Mouse (Mus musculus) urinary bladder, postnatal 14 days (tissue): ENCODE data around the gene Slc25a15.

Experiments used
- DNase-seq: peaks from one replicate; pipeline ENCODE4 v3.0.0; 2021; ENCODE audit warnings: low spot score

Slc25a15 gene

GRCm38 (mm10) chr8:22398142-22398951 is at the start of gene Slc25a15:
TSS of gene Slc25a15 (minus strand) at chr8:22398597.
- DNase-seq = peak; percentile 91

- DNase-seq = no peak
Observed at GRCm38 (mm10) chr8:22411971-22412370, 13.6 kb upstream of the Slc25a15 start.

- peak; percentile 79 for DNase-seq
Observed at GRCm38 (mm10) chr8:22411282-22411702, 12.9 kb upstream of the Slc25a15 start, which contains the start of gene Mrps31. TSS of gene Mrps31 (plus strand) at chr8:22411361.

- DNase-seq = no peak
Observed at GRCm38 (mm10) chr8:22410688-22411281, 12.4 kb upstream of the Slc25a15 start.

GRCm38 (mm10) chr8:22405733-22406132 is 7.3 kb upstream of the Slc25a15 start:
- DNase-seq = no peak

- no peak for DNase-seq
Observed at GRCm38 (mm10) chr8:22403235-22403634, 4.8 kb upstream of the Slc25a15 start.

GRCm38 (mm10) chr8:22400593-22400992 is 2.2 kb upstream of the Slc25a15 start:
- no peak for DNase-seq

GRCm38 (mm10) chr8:22399285-22399880 is 986 bp upstream of the Slc25a15 start:
- DNase-seq = no peak

- DNase-seq = no peak
Observed at GRCm38 (mm10) chr8:22397811-22398141, 621 bp downstream of the Slc25a15 start.

GRCm38 (mm10) chr8:22395256-22395655 is 3.1 kb downstream of the Slc25a15 start:
- DNase-seq = no peak

- no peak for DNase-seq
Observed at GRCm38 (mm10) chr8:22394471-22394870, 3.9 kb downstream of the Slc25a15 start.

GRCm38 (mm10) chr8:22390766-22391463 is 7.5 kb downstream of the Slc25a15 start:
- DNase-seq = no peak

GRCm38 (mm10) chr8:22389874-22390273 is 8.5 kb downstream of the Slc25a15 start:
- DNase-seq = no peak

GRCm38 (mm10) chr8:22385158-22385557 is 13.2 kb downstream of the Slc25a15 start:
- no peak for DNase-seq

- DNase-seq = no peak
Observed at GRCm38 (mm10) chr8:22382824-22383595, 15.4 kb downstream of the Slc25a15 start.

GRCm38 (mm10) chr8:22380934-22381333 is 17.5 kb downstream of the Slc25a15 start:
- DNase-seq = no peak

GRCm38 (mm10) chr8:22376903-22377302 is 21.5 kb downstream of the Slc25a15 start:
- peak; percentile 27 for DNase-seq

GRCm38 (mm10) chr8:22376311-22376710 is 22.1 kb downstream of the Slc25a15 start:
- no peak for DNase-seq

- DNase-seq = no peak
Observed at GRCm38 (mm10) chr8:22359882-22360281, 38.5 kb downstream of the Slc25a15 start.

GRCm38 (mm10) chr8:22359359-22359758 is 39.0 kb downstream of the Slc25a15 start:
- DNase-seq = no peak

GRCm38 (mm10) chr8:22335426-22335825 is 63.0 kb downstream of the Slc25a15 start:
- no peak for DNase-seq
